Mouse (Mus musculus): ENCODE data around the gene Lamb1.

DNA sequence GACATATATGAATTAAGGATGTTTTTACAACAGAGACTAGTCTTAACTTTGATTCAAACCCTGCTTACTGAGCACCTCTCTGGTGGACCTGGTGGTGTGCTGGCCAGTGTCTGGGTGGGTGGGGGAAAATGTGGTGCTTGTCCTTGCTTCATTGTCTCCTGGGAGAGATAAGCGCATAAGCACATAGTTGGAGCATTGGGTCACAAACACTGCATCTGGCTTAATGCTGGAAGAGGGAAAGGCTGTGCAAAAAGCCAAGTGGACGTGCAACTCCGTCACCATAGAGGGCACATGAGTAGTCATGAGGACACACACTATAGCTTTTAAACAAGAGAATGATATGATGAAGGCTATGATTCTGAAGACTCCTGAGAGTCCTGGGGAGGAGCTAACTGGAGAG is 3.2 kb upstream of the Lamb1 start:
- TF ChIP-seq USF1 (IDR thresholded peaks at IDR 0.05; ENCODE audit: low read depth) (no peak), MAX (IDR thresholded peaks at IDR 0.05) (no peak), CTCF (IDR thresholded peaks at IDR 0.05; ENCODE audit: control insufficient read depth, insufficient read depth, insufficient read length) (no peak), MYOG (IDR thresholded peaks at IDR 0.05; ENCODE audit: control insufficient read depth, extremely low read depth, insufficient read length) (no peak)

Data from C2C12 (cell line).